Mouse (Mus musculus): ENCODE results near the gene Cox14. TPM values are rescaled to one million over a fixed set of nuclear protein-coding genes. Genes with fewer than 3 reads are reported as not detected.

The Cox14 gene
- 141 and 223 TPM in 2 replicates for polyA plus RNA-seq (2012; rRNA removed)

GRCm38 (mm10) chr15:99725341-99726155 lies at the start of gene Cox14:
TSS of gene Cox14 (plus strand) at chr15:99725618.

GRCm38 (mm10) chr15:99701999-99702900 lies 23.2 kb upstream of the Cox14 start, which contains the start of gene Smarcd1:
TSS of gene Smarcd1 (plus strand) at chr15:99702129.

GRCm38 (mm10) chr15:99705440-99706048 lies 19.9 kb upstream of the Cox14 start, which contains the start of gene Gm17349:
TSS of gene Gm17349 (minus strand) at chr15:99705490.

GRCm38 (mm10) chr15:99717386-99718334 lies 7.8 kb upstream of the Cox14 start, which contains the start of gene Gpd1:
TSS of gene Gpd1 (plus strand) at chr15:99717515.

GRCm38 (mm10) chr15:99772881-99772924 lies 47.3 kb downstream of the Cox14 start, which contains the start of gene Cers5:
TSS of gene Cers5 (minus strand) at chr15:99772885.

Other genes starting within 250 kb of the Cox14 start
- 0.46 and 0.67 TPM in 2 replicates for gene Faim2, start 197.5 kb upstream of the Cox14 start, polyA plus RNA-seq (2012; rRNA removed)
- gene Aqp2, start 146.6 kb upstream of the Cox14 start, polyA plus RNA-seq (2012; rRNA removed), result 0.43 TPM in 1 of 2 replicates, not detected in the other
- gene Aqp5, start 134.8 kb upstream of the Cox14 start, polyA plus RNA-seq (2012; rRNA removed), result 22.6 and 90.4 TPM in 2 replicates
- not detected in 2 replicates for gene Aqp6, start 124.2 kb upstream of the Cox14 start, polyA plus RNA-seq (2012; rRNA removed)
- gene Racgap1, start 74.0 kb upstream of the Cox14 start, polyA plus RNA-seq (2012; rRNA removed), result 3.8 and 5.4 TPM in 2 replicates
- gene Asic1, start 55.2 kb upstream of the Cox14 start, polyA plus RNA-seq (2012; rRNA removed), result 0.18 TPM in 1 of 2 replicates, not detected in the other
- 10.7 and 11.8 TPM in 2 replicates for gene Smarcd1, start 23.5 kb upstream of the Cox14 start, polyA plus RNA-seq (2012; rRNA removed)
- gene Gm17349, start 20.1 kb upstream of the Cox14 start, polyA plus RNA-seq (2012; rRNA removed), result not detected in 2 replicates
- 26.2 and 29.9 TPM in 2 replicates for gene Gpd1, start 8.1 kb upstream of the Cox14 start, polyA plus RNA-seq (2012; rRNA removed)
- gene Cers5, start 47.3 kb downstream of the Cox14 start, polyA plus RNA-seq (2012; rRNA removed), result 4.3 and 5.5 TPM in 2 replicates
- gene Lima1, start 149.8 kb downstream of the Cox14 start, polyA plus RNA-seq (2012; rRNA removed), result 11.8 and 19.9 TPM in 2 replicates
- gene Fam186a, start 241.4 kb downstream of the Cox14 start, polyA plus RNA-seq (2012; rRNA removed), result under 0.01 TPM in 1 of 2 replicates, not detected in the other
- gene Larp4, start 244.4 kb downstream of the Cox14 start, polyA plus RNA-seq (2012; rRNA removed), result 8.4 and 16.7 TPM in 2 replicates

All from stomach, adult 2 months (tissue).